Comparison of ENCODE assay signal across 9 mouse cellular contexts in genomic region chr4:57039127-57040031, GRCm38 (mm10). TPM values are rescaled to one million over a fixed set of nuclear protein-coding genes. Genes with fewer than 3 reads are reported as not detected.
DNase-seq lines count a peak whose midpoint lies in the region; ATAC-seq and TF ChIP-seq lines count a peak whose summit lies in the region.
"Had no signal": no experiment of that assay in that cellular context is flagged by ENCODE, and none has a peak within 500 bp of the region (broad histone marks: within the 10 kb centered on the region; RNA-seq: fewer than 3 reads in every experiment).

No protein-coding gene starts in this region.

- WGBS in kidney, embryonic 15.5 days = 14% methylated on average over 23 of the region's 23 CpGs
- WGBS in forebrain, embryonic 15.5 days = 7% methylated on average over 23 of the region's 23 CpGs
- 10% methylated on average over 23 of the region's 23 CpGs for WGBS in limb, embryonic 14.5 days

- H3K9me3 ChIP-seq in kidney, embryonic 15.5 days (replicated peaks) = no peaks in the 10 kb centered on the region
- H3K9me3 ChIP-seq in forebrain, embryonic 15.5 days = 0 out of 2 replicates have a peak, but pooled peaks cover 3% of the 10 kb centered on the region
- no peaks in the 10 kb centered on the region for H3K9me3 ChIP-seq in limb, embryonic 14.5 days (ENCODE audit: control insufficient read depth, low read length)

- H3K4me1 ChIP-seq in kidney, embryonic 15.5 days = peaks cover 9% of the 10 kb centered on the region
- peaks cover 11% of the 10 kb centered on the region for H3K4me1 ChIP-seq in forebrain, embryonic 15.5 days
- 0 out of 2 replicates have a peak, but pooled peaks cover 7% of the 10 kb centered on the region for H3K4me1 ChIP-seq in limb, embryonic 14.5 days (ENCODE audit: control insufficient read depth, insufficient read depth, low read length)

- no peak overlapping the region for H3K27ac ChIP-seq in kidney, embryonic 15.5 days
- H3K27ac ChIP-seq in forebrain, embryonic 15.5 days (replicated peaks) = peak overlapping the region; percentile 9; the same call in 1 of the 2 replicates
- H3K27ac ChIP-seq in limb, embryonic 14.5 days (replicated peaks; ENCODE audit: low read depth, low read length) = no peak overlapping the region
- H3K27ac ChIP-seq: left cerebral cortex, adult 2 months had no signal

- no peak for TF ChIP-seq POLR2A in limb, embryonic 14.5 days (IDR thresholded peaks at IDR 0.05; ENCODE audit: borderline replicate concordance, extremely low read depth, insufficient read depth, insufficient read length)

- peak overlapping the region; percentile 56 for H3K4me2 ChIP-seq in kidney, embryonic 15.5 days
- H3K4me2 ChIP-seq in forebrain, embryonic 15.5 days (replicated peaks) = peak overlapping the region; percentile 54
- peak overlapping the region; percentile 51 for H3K4me2 ChIP-seq in limb, embryonic 14.5 days (replicated peaks; ENCODE audit: low read depth, low read length, severe bottlenecking)

- peak overlapping the region; percentile 23 for H3K4me3 ChIP-seq in kidney, embryonic 15.5 days (replicated peaks)
- peak overlapping the region; percentile 34 for H3K4me3 ChIP-seq in forebrain, embryonic 15.5 days
- H3K4me3 ChIP-seq in limb, embryonic 14.5 days (replicated peaks; ENCODE audit: low read length) = peak overlapping the region; percentile 18
- H3K4me3 ChIP-seq: left cerebral cortex, adult 2 months had no signal

- H3K9ac ChIP-seq in kidney, embryonic 15.5 days = no peak overlapping the region
- peak overlapping the region; percentile 37 for H3K9ac ChIP-seq in forebrain, embryonic 15.5 days (replicated peaks)
- peak overlapping the region; percentile 26; the same call in 1 of the 2 replicates for H3K9ac ChIP-seq in limb, embryonic 14.5 days (ENCODE audit: low read depth, low read length, severe bottlenecking)

- ATAC-seq in kidney, embryonic 15.5 days (replicated peaks; ENCODE audit: low FRiP score) = peak; percentile 76
- ATAC-seq in forebrain, embryonic 15.5 days (replicated peaks) = peak; percentile 76
- ATAC-seq in limb, embryonic 14.5 days (ENCODE audit: low FRiP score, low read depth) = no peak

- DNase-seq in kidney, adult 8-10 months = no peak
- peak; percentile 86 for DNase-seq in cerebellum, adult 11-12 months
- no peak for DNase-seq in limb, embryonic 14.5 days (ENCODE audit: low spot score)
- peak; percentile 42 for DNase-seq in right cerebral cortex, postnatal 14 days
- DNase-seq in adrenal gland, adult (ENCODE audit: inconsistent age in 2 of 2, low spot score in 1 of 2) = no peak
- no peak for DNase-seq in gastrocnemius, adult 8-10 months (ENCODE audit: low spot score in 2 of 2)

- no peaks in the 10 kb centered on the region for H3K36me3 ChIP-seq in kidney, embryonic 15.5 days
- no peaks in the 10 kb centered on the region for H3K36me3 ChIP-seq in forebrain, embryonic 15.5 days
- H3K36me3 ChIP-seq in limb, embryonic 14.5 days (ENCODE audit: control insufficient read depth, insufficient read depth, low read length) = no peaks in the 10 kb centered on the region

- H3K27me3 ChIP-seq in kidney, embryonic 15.5 days = no peaks in the 10 kb centered on the region
- H3K27me3 ChIP-seq in forebrain, embryonic 15.5 days = no peaks in the 10 kb centered on the region
- no peaks in the 10 kb centered on the region for H3K27me3 ChIP-seq in limb, embryonic 14.5 days (ENCODE audit: control insufficient read depth, insufficient read depth, low read length)

RNA-seq across cellular contexts. Expression of gene Frrs1l, which starts 49.2 kb away (rescaled TPM):
- 0.30 and 0.39 TPM in 2 replicates for polyA plus RNA-seq in kidney, embryonic 15.5 days (2015; fragmentation: Nextera tagmentation; extraction: Ambion mirVana)
- polyA plus RNA-seq in forebrain, embryonic 15.5 days (2015; fragmentation: Nextera tagmentation; extraction: Ambion mirVana) = 20.3 and 23.5 TPM in 2 replicates
- polyA plus RNA-seq in limb, embryonic 14.5 days (2012; rRNA removed) = 2.3 and 2.5 TPM in 2 replicates
- polyA plus RNA-seq in limb, embryonic 14.5 days (2014; fragmentation: Nextera tagmentation; extraction: Ambion mirVana) = 4.1 and 4.3 TPM in 2 replicates
- under 1 TPM in 2 of 4 experiments, not detected in 2; 0.05 to 0.09 TPM for total RNA-seq in gastrocnemius, adult 8-10 months (2022)

Comparison
In these comparisons a context has a peak if more than half of its experiments do, and no peak if none do; other contexts are left out.
1. DNase-seq: peak in cerebellum, adult 11-12 months (single experiment) and right cerebral cortex, postnatal 14 days (single experiment); none in kidney, adult 8-10 months (0 of 2), limb, embryonic 14.5 days (single experiment), adrenal gland, adult (0 of 2) and gastrocnemius, adult 8-10 months (0 of 2).
2. Peak in every context shown above with its lines, with median percentiles within 50 percentile points of each other: H3K4me2 ChIP-seq and H3K4me3 ChIP-seq.